Mouse (Mus musculus) liver, postnatal 0 days (tissue): ENCODE data around the gene Brap.

Experiments used
- CTCF ChIP-seq: sonication (generic); IDR thresholded peaks from 2 replicates; pipeline ENCODE4 v1.5.1; 2016; ENCODE audit warnings: antibody characterized with exemption, low read depth
- EP300 ChIP-seq: IDR thresholded peaks from 2 replicates; pipeline ENCODE4 v1.6.1; 2016; ENCODE audit warnings: antibody characterized with exemption, low read depth, mild to moderate bottlenecking

DNA sequence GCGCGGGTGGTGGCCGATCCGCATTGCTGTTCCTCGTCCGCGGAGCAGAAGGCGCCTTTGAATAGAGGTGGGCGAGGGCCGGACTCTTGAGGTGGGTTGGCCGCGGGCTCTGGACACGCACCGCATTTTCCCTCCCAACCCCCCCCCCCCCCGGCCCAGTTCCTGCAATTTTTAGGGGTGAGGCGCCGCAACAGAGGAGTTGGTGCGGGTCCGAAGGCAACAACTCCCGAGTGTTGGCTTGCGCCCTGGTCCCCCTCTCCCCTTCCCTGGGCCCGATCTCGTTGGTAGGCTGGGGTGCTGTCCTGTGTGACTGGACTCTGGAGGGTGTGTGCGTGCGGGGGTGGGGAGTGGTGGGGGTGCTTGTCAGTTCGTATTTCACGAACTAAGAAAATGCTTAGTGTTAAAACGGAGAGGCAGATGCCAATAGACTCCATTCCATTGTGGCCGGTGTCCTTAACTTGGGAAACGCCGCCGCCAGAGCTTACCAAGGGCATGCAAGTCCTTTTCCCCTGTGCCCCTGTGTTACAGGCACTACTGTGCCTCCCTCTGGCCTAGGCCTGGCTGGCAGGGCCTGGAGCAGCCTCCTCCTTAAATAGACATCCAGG lies 52.7 kb downstream of the Brap start:
- no peak for TF ChIP-seq EP300
- 0 out of 2 replicates have a peak, but pooled peaks have one; percentile 16 for TF ChIP-seq CTCF
